Mouse (Mus musculus): ENCODE measurements at regions not wholly inside any gene's neighbourhood (a gene's known extent, or its start where the extent isn't known, plus 50 kb on each side); places are given as distances from the start of the nearest gene placed in this dataset.
A peak's percentile ranks its signal among the peaks of the same experiment; 100 is the strongest.

DNA sequence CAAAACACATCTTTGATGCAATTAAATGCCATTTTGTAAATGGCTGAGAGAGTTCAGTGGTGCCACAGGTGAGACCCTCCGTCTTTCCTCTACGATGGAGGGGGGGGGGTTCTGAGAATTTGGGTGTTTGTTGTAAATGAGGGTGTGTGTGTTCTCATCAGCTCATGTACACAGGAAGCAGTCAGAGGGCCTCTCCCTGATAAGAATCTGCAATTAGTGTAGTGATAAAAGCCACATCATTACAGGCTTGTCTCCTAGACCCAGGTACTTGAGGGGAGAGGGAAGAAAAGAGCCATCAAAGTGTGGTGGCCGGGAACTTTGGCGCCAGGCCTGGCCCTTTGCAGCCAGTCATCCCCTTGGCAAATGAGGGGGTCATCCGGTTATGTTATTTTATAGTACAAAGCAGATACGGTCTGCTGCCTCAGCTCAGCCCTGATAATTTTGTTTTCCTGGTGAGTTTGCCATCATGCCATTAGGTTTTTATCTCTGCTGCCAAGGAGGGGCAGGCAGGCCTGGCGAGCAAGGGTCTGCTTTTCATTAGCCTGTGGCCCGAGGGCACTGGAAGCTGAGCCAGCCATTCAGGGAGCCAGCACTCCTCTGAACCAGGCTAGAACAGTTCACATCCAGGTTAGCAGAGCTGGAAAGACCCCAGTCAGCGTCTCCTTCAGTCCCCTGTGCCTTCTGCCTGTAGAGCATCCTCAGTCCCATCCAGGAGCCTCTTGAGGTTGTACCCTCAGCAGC, 59.7 kb downstream of the H2al1j start:
- DNase-seq (ENCODE audit: low read depth, low spot score), result peak; percentile 5

DNA sequence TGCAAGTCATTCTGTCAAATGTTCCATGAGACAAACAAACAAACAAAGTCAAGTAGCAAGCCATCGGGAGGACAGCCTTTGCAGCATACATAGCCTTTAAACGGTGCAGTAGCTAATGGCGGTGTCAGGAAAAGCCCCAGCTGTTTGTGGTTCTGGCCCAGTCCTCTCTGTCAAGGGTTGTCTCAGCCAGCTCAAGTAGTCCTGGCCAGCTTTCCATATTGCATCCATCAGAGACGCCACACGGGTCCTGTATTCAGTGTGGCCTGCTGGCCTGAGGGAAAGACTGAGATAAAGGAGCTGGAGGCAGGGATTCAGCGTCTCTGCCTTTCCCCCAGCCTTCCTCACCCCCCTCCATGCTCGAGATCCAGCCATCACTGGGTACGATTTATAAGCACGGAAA, 61.2 kb downstream of the H2al1j start:
- DNase-seq (ENCODE audit: low read depth, low spot score), result no peak

DNA sequence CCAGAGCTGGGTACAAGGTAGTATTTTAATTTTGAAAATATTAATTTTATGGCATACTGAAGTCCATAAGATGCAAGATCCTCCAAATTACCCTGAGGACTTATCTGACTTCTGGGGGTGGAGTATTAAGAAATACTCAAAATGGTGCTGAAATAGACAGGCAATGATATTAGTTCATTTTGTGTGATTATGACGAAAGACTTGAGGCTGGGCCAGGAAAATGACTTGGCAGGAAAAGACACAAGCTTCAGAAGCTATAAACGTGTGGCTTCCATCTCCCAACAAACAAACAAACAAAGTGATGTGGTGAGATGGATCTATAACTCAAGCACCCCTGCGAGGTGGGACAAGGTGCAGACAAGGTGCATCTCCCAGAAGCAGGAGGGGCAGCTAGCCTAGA, 72.8 kb downstream of the H2al1j start:
- no peak for DNase-seq (ENCODE audit: low read depth, low spot score)

DNA sequence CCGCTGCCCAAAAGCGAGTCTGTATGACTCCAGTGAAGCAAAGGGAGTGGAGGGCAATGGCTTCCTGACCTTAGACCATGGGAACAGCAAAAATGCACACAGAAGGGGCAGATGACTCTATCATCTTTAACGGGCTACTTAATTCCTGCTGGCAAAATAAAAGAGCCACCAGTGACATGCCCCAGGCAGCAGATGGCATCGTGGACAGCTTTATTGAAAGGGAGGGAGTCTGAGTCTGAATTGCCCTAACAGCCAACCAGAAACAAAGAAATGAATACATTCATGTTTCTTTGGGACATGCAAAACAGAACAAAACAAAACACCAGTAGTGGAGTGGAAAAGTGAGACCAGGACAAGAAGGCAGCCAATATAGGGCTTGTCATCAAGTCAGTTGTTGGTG, 76.7 kb downstream of the H2al1j start:
- no peak for DNase-seq (ENCODE audit: low read depth, low spot score)

GRCm38 (mm10) chrX:11412316-11412826, 84.7 kb downstream of the H2al1j start:
- no peak for DNase-seq (ENCODE audit: low read depth, low spot score)

- no peak for DNase-seq (ENCODE audit: low read depth, low spot score)
Observed at GRCm38 (mm10) chrX:11415662-11416061, 88.0 kb downstream of the H2al1j start.

DNA sequence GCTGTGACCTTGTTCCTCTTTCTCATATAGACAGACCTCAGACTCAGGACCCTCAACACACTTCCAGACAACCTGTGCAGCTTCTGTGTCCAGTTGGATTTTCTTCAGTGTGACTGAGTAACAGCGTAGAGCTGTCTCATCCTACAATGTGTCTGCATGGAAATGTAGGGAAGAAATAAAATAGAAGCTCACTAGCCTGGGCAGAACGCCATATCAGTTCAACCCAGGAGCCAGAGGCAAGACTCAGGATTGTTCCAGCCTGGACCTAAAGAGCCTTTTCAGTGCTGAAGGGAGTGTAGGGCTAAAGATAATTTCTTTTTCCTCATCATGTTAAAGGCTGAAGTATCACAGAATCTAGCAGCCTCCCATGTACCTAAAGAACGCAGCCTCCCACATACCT, 88.9 kb downstream of the H2al1j start:
- DNase-seq (ENCODE audit: low read depth, low spot score), result no peak

GRCm38 (mm10) chrX:11417861-11418260, 90.2 kb downstream of the H2al1j start:
- DNase-seq (ENCODE audit: low read depth, low spot score), result no peak

DNA sequence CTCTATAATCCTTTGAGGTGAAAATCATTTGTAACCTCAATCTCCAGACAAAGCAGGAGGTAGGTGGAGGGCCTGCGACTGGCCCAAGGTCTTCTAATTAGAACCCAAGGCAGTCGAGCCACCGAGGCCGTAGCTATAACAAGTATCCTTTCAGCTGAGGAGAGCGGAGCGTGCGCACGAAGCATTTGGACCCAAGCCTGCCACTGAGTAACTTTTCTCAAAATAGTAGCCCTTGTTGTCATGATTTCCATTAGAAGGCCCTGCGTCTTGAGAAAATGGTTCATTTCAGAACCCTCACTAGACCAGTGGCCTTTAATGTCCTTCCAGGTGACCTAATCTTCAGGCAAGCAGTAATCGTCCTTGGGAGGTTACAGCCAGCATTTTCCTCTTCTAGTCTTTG, 90.6 kb downstream of the H2al1j start:
- DNase-seq (ENCODE audit: low read depth, low spot score), result no peak

DNA sequence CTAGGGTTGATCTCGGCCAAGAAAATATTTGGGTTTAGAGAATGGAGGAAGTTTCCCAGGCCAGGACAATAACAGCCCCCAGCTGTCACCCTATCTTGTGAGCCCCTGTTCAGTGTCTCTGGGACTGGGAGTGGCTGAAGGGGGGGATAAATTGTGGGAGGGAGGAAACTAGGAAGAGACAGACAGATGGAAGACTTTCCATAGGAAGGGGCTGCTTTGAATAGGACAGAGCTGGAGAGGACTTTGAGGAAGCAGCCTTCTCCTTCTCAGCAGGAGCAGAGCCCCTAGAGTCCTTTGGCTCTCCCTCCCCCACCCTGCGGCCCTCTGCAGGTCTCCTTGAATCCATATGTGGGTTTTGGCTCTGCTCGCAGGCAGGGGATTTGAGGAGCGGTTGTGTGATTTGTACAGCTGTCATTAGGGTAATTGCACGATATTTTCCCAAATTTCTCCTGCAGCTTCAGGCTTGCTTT, 91.6 kb downstream of the H2al1j start:
- no peak for DNase-seq (ENCODE audit: low read depth, low spot score)

- DNase-seq (ENCODE audit: low read depth, low spot score), result no peak
Observed at GRCm38 (mm10) chrX:11432403-11433004, 104.9 kb downstream of the H2al1j start.

- no peak for DNase-seq (ENCODE audit: low read depth, low spot score)
Observed at GRCm38 (mm10) chrX:11435338-11435737, 107.7 kb downstream of the H2al1j start.

- no peak for DNase-seq (ENCODE audit: low read depth, low spot score)
Observed at GRCm38 (mm10) chrX:11437151-11437944, 109.7 kb downstream of the H2al1j start.

DNA sequence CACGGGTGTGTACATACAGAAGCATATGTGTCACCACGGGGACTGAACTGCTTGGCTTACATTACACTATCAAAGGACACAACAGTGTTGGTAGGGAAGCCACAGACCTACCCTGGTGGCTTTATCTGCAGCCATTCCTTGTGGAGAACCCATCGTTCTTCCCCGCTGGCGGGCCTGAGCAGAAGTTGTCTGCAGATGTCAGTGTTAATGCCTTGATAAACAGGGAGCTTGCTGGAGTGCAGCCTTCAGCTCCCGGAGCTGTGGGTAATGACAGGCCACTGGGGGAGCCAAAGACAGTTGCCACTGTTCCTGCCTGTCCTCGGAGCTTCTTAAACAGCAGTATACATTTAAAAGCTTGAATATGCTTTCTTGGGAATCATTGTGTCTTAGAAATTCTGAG, 115.9 kb downstream of the H2al1j start:
- no peak for DNase-seq (ENCODE audit: low read depth, low spot score)

DNA sequence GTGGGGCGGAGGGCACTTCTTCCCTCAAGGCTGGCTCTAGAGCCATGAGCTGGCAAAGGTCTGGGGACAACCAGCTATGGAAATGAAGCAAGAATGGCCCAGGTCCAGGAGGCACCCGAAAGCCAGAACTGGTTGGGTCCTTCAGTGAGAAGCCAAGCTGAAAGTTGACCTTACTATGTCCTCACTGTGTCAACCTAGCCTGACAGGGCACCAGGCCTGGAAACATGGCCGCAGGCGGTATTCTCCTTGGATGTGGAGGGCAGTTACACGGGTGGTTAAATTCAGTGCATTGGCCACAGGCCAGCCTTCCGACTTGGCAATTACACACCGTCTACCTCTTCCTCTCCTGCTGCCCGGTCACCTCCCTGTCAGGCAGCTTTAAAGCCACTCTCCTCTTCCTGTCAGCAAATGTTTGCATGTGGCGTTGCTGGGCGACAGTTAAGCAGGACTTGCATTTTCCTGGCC, 116.7 kb downstream of the H2al1j start:
- no peak for DNase-seq (ENCODE audit: low read depth, low spot score)

GRCm38 (mm10) chrX:11448711-11449110, 121.1 kb downstream of the H2al1j start:
- DNase-seq (ENCODE audit: low read depth, low spot score), result no peak

GRCm38 (mm10) chrX:11458521-11458920, 130.9 kb downstream of the H2al1j start:
- DNase-seq (ENCODE audit: low read depth, low spot score), result no peak

GRCm38 (mm10) chrX:11463955-11464511, 136.4 kb downstream of the H2al1j start:
- DNase-seq (ENCODE audit: low read depth, low spot score), result no peak

DNA sequence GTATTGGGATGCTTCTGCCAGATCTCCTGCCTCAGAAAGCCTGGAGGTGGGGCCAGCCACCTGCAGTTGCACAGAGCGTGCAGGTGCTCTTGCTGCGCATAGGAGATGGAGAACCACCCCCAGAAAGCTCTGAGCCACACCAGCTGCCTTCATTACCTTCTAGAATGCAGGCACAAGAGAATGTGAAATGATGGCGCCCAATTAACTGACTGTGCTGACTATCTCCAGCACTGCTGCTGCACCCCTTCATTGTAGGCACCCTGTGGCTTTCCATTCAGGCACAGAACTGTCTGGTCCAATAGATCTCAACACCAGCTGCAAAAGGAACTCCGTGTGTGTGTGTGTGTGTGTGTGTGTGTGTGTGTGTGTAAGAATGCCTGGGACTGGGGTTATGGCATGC, 138.6 kb downstream of the H2al1j start:
- no peak for DNase-seq (ENCODE audit: low read depth, low spot score)

DNA sequence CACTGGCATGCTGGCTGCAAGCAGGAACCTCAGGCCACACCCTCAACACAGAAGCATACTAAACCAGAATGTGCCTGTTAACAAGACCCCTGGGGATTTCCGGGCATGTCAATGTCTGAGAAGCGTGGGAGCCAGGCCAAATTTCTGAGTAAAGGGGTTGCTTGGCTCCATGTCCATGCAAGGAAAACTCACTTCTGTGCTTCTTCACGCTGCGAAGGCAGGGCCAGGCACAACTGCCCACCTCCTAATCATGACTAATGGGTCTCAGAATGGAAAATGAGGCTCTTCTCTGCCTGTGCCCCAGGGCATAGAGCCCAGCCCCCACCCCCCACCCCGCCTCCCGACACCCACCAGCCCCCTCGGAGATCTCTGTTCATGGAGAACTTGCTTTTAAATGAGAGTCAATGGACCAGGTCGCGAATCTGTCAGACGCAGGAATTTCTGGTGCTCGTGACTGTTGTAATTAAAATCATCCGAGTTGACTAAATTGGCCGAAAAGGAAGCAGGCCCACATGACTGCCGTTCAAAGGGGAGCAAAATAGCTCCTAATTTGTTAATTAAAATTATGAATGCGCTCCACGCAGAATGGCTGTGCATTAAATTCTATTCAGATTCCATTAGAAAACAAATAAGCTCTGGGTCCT, 152.2 kb downstream of the H2al1j start:
- DNase-seq (ENCODE audit: low read depth, low spot score), result no peak

- DNase-seq (ENCODE audit: low read depth, low spot score), result no peak
Observed at GRCm38 (mm10) chrX:11482141-11482540, 154.5 kb downstream of the H2al1j start.
